Mouse (Mus musculus): ENCODE results near the gene Rftn1.

Gene Rftn1

DNA sequence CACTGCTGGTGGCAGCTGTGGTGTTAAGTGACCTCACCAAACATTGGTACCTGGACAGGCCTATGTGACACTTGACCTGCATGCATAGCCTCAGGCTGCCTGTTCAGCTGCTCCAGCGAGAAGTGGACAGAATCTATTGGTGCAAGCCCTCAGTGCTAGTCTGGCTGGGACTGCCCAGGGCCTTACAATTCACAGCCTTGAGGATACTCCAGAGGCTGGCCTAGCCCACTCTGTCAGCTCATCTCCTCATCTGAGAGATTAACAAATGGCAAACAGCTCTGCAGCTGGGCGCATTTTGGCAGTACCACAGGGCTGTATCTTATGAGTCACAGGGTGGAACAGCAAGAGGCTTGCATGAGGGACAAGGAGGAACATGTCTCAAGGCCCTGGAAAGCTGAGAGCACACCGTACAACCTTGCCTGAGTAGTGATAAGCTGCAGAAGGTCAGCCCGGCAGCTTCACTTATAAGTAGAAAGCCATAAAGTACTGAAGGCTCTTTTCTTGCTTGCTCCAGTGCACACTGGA is 210.7 kb downstream of the Rftn1 start:
- DNase-seq = no peak

GRCm38 (mm10) chr17:49977424-49977790 is 213.1 kb downstream of the Rftn1 start:
- DNase-seq = no peak

- DNase-seq = no peak
Measured at GRCm38 (mm10) chr17:49976678-49977423, 213.6 kb downstream of the Rftn1 start.

DNA sequence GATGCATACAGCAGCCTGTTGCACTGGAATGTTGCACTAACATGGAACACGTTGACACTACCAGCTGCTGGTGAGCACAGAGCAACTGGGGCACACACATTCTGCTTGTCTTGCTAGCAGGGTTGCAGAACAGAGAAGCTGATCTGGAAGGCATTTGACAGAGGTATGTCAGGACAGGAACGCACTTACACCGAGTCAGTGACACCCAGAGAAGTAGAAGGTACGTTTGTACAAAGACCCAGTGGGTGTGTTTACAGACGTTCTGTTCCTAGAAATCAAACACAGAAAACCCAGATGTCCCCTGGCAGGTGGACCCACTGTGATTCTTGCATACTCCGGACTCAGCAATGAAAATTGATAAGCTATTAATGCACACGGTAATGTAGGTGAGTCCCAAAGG is 215.0 kb downstream of the Rftn1 start:
- no peak for DNase-seq

DNA sequence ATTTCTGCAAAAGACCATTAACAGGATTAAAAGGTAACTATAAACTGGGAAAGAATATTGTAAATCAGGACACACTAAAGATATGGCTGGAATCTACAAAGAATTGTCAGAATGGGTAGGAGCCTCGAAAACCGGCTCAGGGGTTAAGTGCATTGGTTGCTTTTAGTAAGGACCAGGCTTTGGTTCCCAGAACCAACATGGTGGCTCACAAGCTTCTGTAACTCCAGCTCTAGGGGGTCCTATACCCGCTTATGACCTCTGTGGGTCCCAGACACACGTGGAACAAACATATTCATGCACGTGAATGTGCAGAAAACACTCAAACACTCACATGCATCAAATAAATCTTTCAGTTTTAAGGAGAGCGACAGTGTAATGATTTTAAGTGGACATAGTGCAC is 215.5 kb downstream of the Rftn1 start:
- DNase-seq = no peak

DNA sequence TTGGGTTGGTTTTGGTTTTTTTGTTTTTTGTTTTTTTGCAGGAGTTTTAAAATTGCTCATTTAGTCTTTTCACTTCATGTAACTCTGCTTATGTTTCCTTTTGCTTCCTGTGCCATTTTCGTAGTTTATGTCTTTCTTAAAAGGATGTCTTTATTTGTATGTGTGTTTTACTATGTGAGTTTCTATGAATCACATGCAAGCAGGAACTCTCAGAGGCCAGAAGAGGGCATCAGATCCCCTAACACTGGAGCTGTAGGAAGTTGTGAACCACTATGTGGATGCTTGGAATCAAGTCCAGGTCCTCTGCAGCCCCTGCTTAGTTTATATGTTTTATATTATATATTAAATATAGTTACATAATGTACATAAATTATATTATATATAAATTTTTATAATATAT is 218.3 kb downstream of the Rftn1 start:
- no peak for DNase-seq

GRCm38 (mm10) chr17:49971057-49971456 is 219.4 kb downstream of the Rftn1 start:
- DNase-seq = no peak

GRCm38 (mm10) chr17:49968467-49969207 is 221.8 kb downstream of the Rftn1 start:
- DNase-seq = peak; percentile 66 to 73

GRCm38 (mm10) chr17:49965846-49966762 is 224.4 kb downstream of the Rftn1 start:
- no peak for DNase-seq

- peak; percentile 32 to 43 for DNase-seq
Measured at GRCm38 (mm10) chr17:49965035-49965434, 225.4 kb downstream of the Rftn1 start.

DNA sequence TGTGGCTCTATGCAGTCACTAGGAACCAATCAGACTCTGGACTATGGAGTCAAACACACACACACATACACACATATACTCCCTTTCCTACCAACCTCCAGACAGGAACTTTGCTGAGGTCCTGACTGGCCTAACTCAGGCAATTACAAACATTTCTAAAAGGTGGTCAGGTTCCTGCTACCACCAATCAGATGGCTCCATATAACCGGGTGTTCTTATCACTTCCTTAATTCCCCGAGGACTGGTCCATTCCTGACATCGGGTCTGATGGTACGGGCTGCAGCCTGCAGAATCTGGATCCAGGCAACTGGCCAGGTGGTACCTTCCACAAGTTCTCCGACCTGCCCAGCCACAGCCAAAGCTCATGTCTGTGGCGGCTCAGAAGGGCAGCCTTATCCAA is 226.0 kb downstream of the Rftn1 start:
- DNase-seq = no peak

DNA sequence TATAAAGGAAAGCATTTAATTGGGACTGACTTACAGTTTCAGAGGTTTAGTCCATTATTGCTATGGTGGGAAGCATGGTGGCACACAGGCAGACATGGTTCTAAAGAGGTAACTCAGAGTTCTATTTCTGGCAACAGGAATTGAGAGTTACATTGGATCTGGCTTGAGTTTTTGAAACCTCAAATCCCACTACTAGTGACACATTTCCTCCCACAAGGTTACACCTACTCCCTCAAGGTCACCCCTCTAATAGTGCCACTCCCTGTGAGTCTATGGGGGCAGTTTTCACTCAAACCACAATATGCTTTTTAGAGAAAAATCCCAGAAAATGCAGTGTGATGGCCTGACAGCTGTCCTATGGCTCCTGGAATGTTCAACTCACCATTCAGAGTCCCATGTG is 231.5 kb downstream of the Rftn1 start:
- no peak for DNase-seq

- DNase-seq = peak; percentile 2 to 16
Measured at GRCm38 (mm10) chr17:49951856-49952607, 238.4 kb downstream of the Rftn1 start.

GRCm38 (mm10) chr17:49951491-49951855 is 239.0 kb downstream of the Rftn1 start:
- DNase-seq = peak; percentile 83 to 85

DNA sequence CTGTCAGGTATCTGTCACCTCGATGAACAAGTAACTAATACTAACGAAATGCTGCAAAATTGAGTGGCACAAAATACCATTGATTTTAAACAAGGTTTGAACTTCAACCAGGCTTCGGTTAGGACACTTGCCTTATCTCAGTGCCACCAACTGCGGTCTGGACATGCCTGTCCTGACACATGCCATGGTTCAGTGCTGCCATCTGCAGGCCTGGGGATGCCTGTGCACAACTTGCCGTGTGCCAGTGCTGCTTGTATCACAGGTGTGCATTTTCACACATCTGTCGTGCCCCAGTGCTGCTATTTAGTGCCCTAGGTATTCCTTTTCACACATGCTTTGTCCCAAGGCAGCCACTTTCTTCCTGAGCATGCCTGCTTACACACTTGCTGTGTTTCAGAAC is 247.8 kb downstream of the Rftn1 start:
- peak; percentile 34 to 39 for DNase-seq
